In genomic region chr3:30595111-30595832, GRCm38 (mm10) we compare ENCODE assay signal across 8 mouse cellular contexts. TPM values are rescaled to one million over a fixed set of nuclear protein-coding genes. Genes with fewer than 3 reads are reported as not detected.
A peak's percentile ranks its signal among the peaks of the same experiment; 100 is the strongest.
DNase-seq lines count a peak whose midpoint lies in the region; ATAC-seq and TF ChIP-seq lines count a peak whose summit lies in the region.

No protein-coding gene starts in this region.

- no peak for DNase-seq in testis, postnatal 14 days (ENCODE audit: low spot score)
- peak; percentile 56 to 71 for DNase-seq in cerebellum, adult 18-20 months
- peak; percentile 47 for DNase-seq in forelimb bud, embryonic 11.5 days (ENCODE audit: low read depth, low spot score)
- DNase-seq in layer of hippocampus, postnatal 10 days (ENCODE audit: low spot score in 2 of 2), result peak; percentile 24 to 55
- peak; percentile 31 to 53 for DNase-seq in lung, postnatal 4 days
- peak; percentile 41 for DNase-seq in right cerebral cortex, postnatal 25 days

- peak overlapping the region; percentile 90 for H3K4me3 ChIP-seq in testis, adult 2 months (ENCODE audit: control insufficient read depth, low read depth, low read length)

- peak overlapping the region; percentile 62 for H3K27ac ChIP-seq in testis, adult 2 months (ENCODE audit: control insufficient read depth, insufficient read depth, low read depth, low read length)

- H3K36me3 ChIP-seq in testis, adult 2 months (ENCODE audit: control insufficient read depth, insufficient read depth, low read length), result no peaks in the 10 kb centered on the region

- no peak for TF ChIP-seq POLR2A in testis, adult 2 months (IDR thresholded peaks at IDR 0.05; ENCODE audit: control insufficient read depth, low read depth, low read length)

- no peak for TF ChIP-seq CTCF in testis, adult 2 months (IDR thresholded peaks at IDR 0.05; ENCODE audit: control insufficient read depth, insufficient read depth, insufficient replicate concordance, low read depth, low read length)

- H3K27me3 ChIP-seq in testis, adult 2 months (ENCODE audit: control insufficient read depth, insufficient read depth, low read length), result no peaks in the 10 kb centered on the region

- peaks cover 13% of the 10 kb centered on the region for H3K4me1 ChIP-seq in testis, adult 2 months (ENCODE audit: control insufficient read depth, insufficient read depth, low read length)

- ATAC-seq in hematopoietic stem cell, adult 5-6 weeks (replicated peaks in 1 of 2; ENCODE audit: insufficient read depth in 1 of 2, low FRiP score in 2 of 2, low TSS enrichment in 1 of 2, low read depth in 1 of 2, poor library complexity in 2 of 2, severe bottlenecking in 2 of 2), result peak; percentile 16 to 23; a peak in 1 of 4 replicates

RNA-seq across cellular contexts. Expression of gene Actrt3, which starts 4.5 kb away (rescaled TPM):
- 42.8 and 48.8 TPM in 2 replicates for polyA plus RNA-seq in testis, adult 2 months (2012; rRNA removed)
- 0.25 TPM in 1 of 2 replicates, not detected in the other for total RNA-seq in hematopoietic stem cell, adult 5-6 weeks (2017)
- 1 to 10 TPM; 1.7 TPM for total RNA-seq in layer of hippocampus, postnatal 10 days (2021)

RNA-seq across cellular contexts. Expression of gene Mynn, which starts 6.6 kb away (rescaled TPM):
- 6.1 and 6.2 TPM in 2 replicates for polyA plus RNA-seq in testis, adult 2 months (2012; rRNA removed)
- 46.1 and 48.2 TPM in 2 replicates for total RNA-seq in hematopoietic stem cell, adult 5-6 weeks (2017)
- total RNA-seq in layer of hippocampus, postnatal 10 days (2021), result 10 to 100 TPM; 13.6 to 14.7 TPM

RNA-seq across cellular contexts. Expression of gene Mecom, which starts 47.5 kb away (rescaled TPM):
- 0.19 and 0.26 TPM in 2 replicates for polyA plus RNA-seq in testis, adult 2 months (2012; rRNA removed)
- total RNA-seq in hematopoietic stem cell, adult 5-6 weeks (2017), result 82.2 and 104 TPM in 2 replicates
- 1 to 10 TPM; 6.5 to 6.8 TPM for total RNA-seq in layer of hippocampus, postnatal 10 days (2021)

RNA-seq across cellular contexts. Expression of gene Lrriq4, which starts 49.0 kb away (rescaled TPM):
- 45.2 and 45.3 TPM in 2 replicates for polyA plus RNA-seq in testis, adult 2 months (2012; rRNA removed)
- total RNA-seq in hematopoietic stem cell, adult 5-6 weeks (2017), result not detected in 2 replicates
- not detected for total RNA-seq in layer of hippocampus, postnatal 10 days (2021)

RNA-seq across cellular contexts. Expression of gene Lrrc34, which starts 52.4 kb away (rescaled TPM):
- 54.7 and 66.2 TPM in 2 replicates for polyA plus RNA-seq in testis, adult 2 months (2012; rRNA removed)
- total RNA-seq in hematopoietic stem cell, adult 5-6 weeks (2017), result 0.45 and 1.1 TPM in 2 replicates
- total RNA-seq in layer of hippocampus, postnatal 10 days (2021), result under 1 TPM; 0.18 to 0.55 TPM

Comparison
In these comparisons a context has a peak if more than half of its experiments do, and no peak if none do; other contexts are left out.
1. RNA of gene Mecom, which starts 47.5 kb away (total RNA-seq): 82.2 to 104 TPM in hematopoietic stem cell, adult 5-6 weeks; 6.5 to 6.8 TPM in layer of hippocampus, postnatal 10 days; every median in the first group is over 10 times any median in the second.